Mouse (Mus musculus): ENCODE data around the gene Npdc1. TPM values are rescaled to one million over a fixed set of nuclear protein-coding genes. Genes with fewer than 3 reads are reported as not detected.

The Npdc1 gene
- polyA plus RNA-seq, 1 experiment, result 79.9 TPM

- H3K79me3 ChIP-seq (ENCODE audit: low read depth), result no peaks in the 10 kb centered on the region
- no peaks in the 10 kb centered on the region for H3K36me3 ChIP-seq (ENCODE audit: control insufficient read depth, insufficient read depth)
- no peak overlapping the region for H3K4me3 ChIP-seq (ENCODE audit: insufficient read depth, poor library complexity, severe bottlenecking)
- peaks cover 7% of the 10 kb centered on the region for H3K27me3 ChIP-seq (ENCODE audit: control insufficient read depth, insufficient read depth, insufficient read length)
- no peak overlapping the region for H3ac ChIP-seq (ENCODE audit: control insufficient read depth, insufficient read length, low read depth)
- no peak for TF ChIP-seq MYOG (IDR thresholded peaks at IDR 0.05; ENCODE audit: control insufficient read depth, extremely low read depth, insufficient read length)
- no peaks in the 10 kb centered on the region for H3K79me2 ChIP-seq (ENCODE audit: control insufficient read depth, insufficient read depth)
Measured at GRCm38 (mm10) chr2:25433101-25433500, 34.0 kb downstream of the Npdc1 start.

- TF ChIP-seq MYOG (IDR thresholded peaks at IDR 0.05; ENCODE audit: control insufficient read depth, extremely low read depth, insufficient read length), result no peak
- Histone ChIP-seq H3K4me3 (ENCODE audit: insufficient read depth, poor library complexity, severe bottlenecking) (no peak overlapping the region), H3K36me3 (ENCODE audit: control insufficient read depth, insufficient read depth) (no peaks in the 10 kb centered on the region), H3ac (ENCODE audit: control insufficient read depth, insufficient read length, low read depth) (no peak overlapping the region), H3K79me3 (ENCODE audit: low read depth) (no peaks in the 10 kb centered on the region), H3K27me3 (ENCODE audit: control insufficient read depth, insufficient read depth, insufficient read length) (peaks cover 7% of the 10 kb centered on the region), H3K79me2 (ENCODE audit: control insufficient read depth, insufficient read depth) (no peaks in the 10 kb centered on the region)
Measured at GRCm38 (mm10) chr2:25434292-25434691, 35.1 kb downstream of the Npdc1 start.

GRCm38 (mm10) chr2:25436286-25436820, 37.2 kb downstream of the Npdc1 start:
- Histone ChIP-seq H3K79me2 (ENCODE audit: control insufficient read depth, insufficient read depth) (no peaks in the 10 kb centered on the region), H3K27me3 (ENCODE audit: control insufficient read depth, insufficient read depth, insufficient read length) (no peaks in the 10 kb centered on the region), H3K4me3 (ENCODE audit: insufficient read depth, poor library complexity, severe bottlenecking) (no peak overlapping the region), H3K36me3 (ENCODE audit: control insufficient read depth, insufficient read depth) (no peaks in the 10 kb centered on the region), H3ac (ENCODE audit: control insufficient read depth, insufficient read length, low read depth) (no peak overlapping the region), H3K79me3 (ENCODE audit: low read depth) (no peaks in the 10 kb centered on the region)
- TF ChIP-seq CEBPB (IDR thresholded peaks at IDR 0.05; ENCODE audit: low read depth) (no peak), MYOG (IDR thresholded peaks at IDR 0.05; ENCODE audit: control insufficient read depth, extremely low read depth, insufficient read length) (no peak), CTCF (IDR thresholded peaks at IDR 0.05; ENCODE audit: control insufficient read depth, insufficient read depth, insufficient read length) (no peak), MAX (IDR thresholded peaks at IDR 0.05) (no peak), FOSL1 (IDR thresholded peaks at IDR 0.05; ENCODE audit: insufficient read depth, low read length, poor library complexity, severe bottlenecking) (no peak), USF1 (IDR thresholded peaks at IDR 0.05; ENCODE audit: low read depth) (no peak), MYOD1 (IDR thresholded peaks at IDR 0.05; ENCODE audit: control insufficient read depth, insufficient read length, low read depth) (no peak)

- Histone ChIP-seq H3K27me3 (ENCODE audit: control insufficient read depth, insufficient read depth, insufficient read length) (no peaks in the 10 kb centered on the region), H3ac (ENCODE audit: control insufficient read depth, insufficient read length, low read depth) (no peak overlapping the region), H3K79me3 (ENCODE audit: low read depth) (no peaks in the 10 kb centered on the region), H3K36me3 (ENCODE audit: control insufficient read depth, insufficient read depth) (no peaks in the 10 kb centered on the region), H3K79me2 (ENCODE audit: control insufficient read depth, insufficient read depth) (no peaks in the 10 kb centered on the region), H3K4me3 (ENCODE audit: insufficient read depth, poor library complexity, severe bottlenecking) (no peak overlapping the region)
- TF ChIP-seq CEBPB (IDR thresholded peaks at IDR 0.05; ENCODE audit: low read depth) (no peak), MYOG (IDR thresholded peaks at IDR 0.05; ENCODE audit: control insufficient read depth, extremely low read depth, insufficient read length) (no peak), MAX (IDR thresholded peaks at IDR 0.05) (no peak), CTCF (IDR thresholded peaks at IDR 0.05; ENCODE audit: control insufficient read depth, insufficient read depth, insufficient read length) (no peak), FOSL1 (IDR thresholded peaks at IDR 0.05; ENCODE audit: insufficient read depth, low read length, poor library complexity, severe bottlenecking) (no peak)
Measured at GRCm38 (mm10) chr2:25441067-25441466, 41.9 kb downstream of the Npdc1 start.

GRCm38 (mm10) chr2:25442682-25443081, 43.5 kb downstream of the Npdc1 start:
- H3K79me3 ChIP-seq (ENCODE audit: low read depth), result no peaks in the 10 kb centered on the region
- H3K4me3 ChIP-seq (ENCODE audit: insufficient read depth, poor library complexity, severe bottlenecking), result no peak overlapping the region
- H3K79me2 ChIP-seq (ENCODE audit: control insufficient read depth, insufficient read depth), result no peaks in the 10 kb centered on the region
- H3K27me3 ChIP-seq (ENCODE audit: control insufficient read depth, insufficient read depth, insufficient read length), result no peaks in the 10 kb centered on the region
- no peak overlapping the region for H3ac ChIP-seq (ENCODE audit: control insufficient read depth, insufficient read length, low read depth)
- no peaks in the 10 kb centered on the region for H3K36me3 ChIP-seq (ENCODE audit: control insufficient read depth, insufficient read depth)
- TF ChIP-seq CEBPB (IDR thresholded peaks at IDR 0.05; ENCODE audit: low read depth) (no peak), CTCF (IDR thresholded peaks at IDR 0.05; ENCODE audit: control insufficient read depth, insufficient read depth, insufficient read length) (no peak), FOSL1 (IDR thresholded peaks at IDR 0.05; ENCODE audit: insufficient read depth, low read length, poor library complexity, severe bottlenecking) (no peak)

GRCm38 (mm10) chr2:25450853-25451647, 51.9 kb downstream of the Npdc1 start:
- TF ChIP-seq MYOG (IDR thresholded peaks at IDR 0.05; ENCODE audit: control insufficient read depth, extremely low read depth, insufficient read length), result no peak
- TF ChIP-seq CEBPB (IDR thresholded peaks at IDR 0.05; ENCODE audit: low read depth), result no peak
- TF ChIP-seq MYOD1 (IDR thresholded peaks at IDR 0.05; ENCODE audit: control insufficient read depth, insufficient read length, low read depth), result no peak
- TF ChIP-seq USF1 (IDR thresholded peaks at IDR 0.05; ENCODE audit: low read depth), result no peak
- TF ChIP-seq CTCF (IDR thresholded peaks at IDR 0.05; ENCODE audit: control insufficient read depth, insufficient read depth, insufficient read length), result no peak
- no peak for TF ChIP-seq FOSL1 (IDR thresholded peaks at IDR 0.05; ENCODE audit: insufficient read depth, low read length, poor library complexity, severe bottlenecking)
- TF ChIP-seq MAX (IDR thresholded peaks at IDR 0.05), result no peak
- no peaks in the 10 kb centered on the region for H3K27me3 ChIP-seq (ENCODE audit: control insufficient read depth, insufficient read depth, insufficient read length)
- no peaks in the 10 kb centered on the region for H3K79me3 ChIP-seq (ENCODE audit: low read depth)
- H3K4me3 ChIP-seq (ENCODE audit: insufficient read depth, poor library complexity, severe bottlenecking), result no peak overlapping the region
- no peaks in the 10 kb centered on the region for H3K79me2 ChIP-seq (ENCODE audit: control insufficient read depth, insufficient read depth)
- H3ac ChIP-seq (ENCODE audit: control insufficient read depth, insufficient read length, low read depth), result no peak overlapping the region
- H3K36me3 ChIP-seq (ENCODE audit: control insufficient read depth, insufficient read depth), result no peaks in the 10 kb centered on the region

Data from C2C12 (cell line).